Mouse (Mus musculus) lung, embryonic 15.5 days (tissue): ENCODE measurements around the gene Cmtr1. TPM values are rescaled to one million over a fixed set of nuclear protein-coding genes. Genes with fewer than 3 reads are reported as not detected.
"Not testable (repeated sequence)": the region's sequence is repeated elsewhere in the genome, so short reads cannot be mapped to it uniquely, and the experiment has no call there.

ENCODE experiments used
- ATAC-seq: fragments of 200-750 bp; cut with Nextera tagmentation; 2 replicates; pipeline ENCODE4 v1.8.0; 2017; ENCODE audit warnings: moderate number of reproducible peaks, borderline replicate concordance; ENCODE audit not compliant: low FRiP score, low TSS enrichment; ENCODE audit errors: extremely low read depth
- H3K27ac ChIP-seq: fragments of 300-500 bp; sonication (generic); 2 replicates; pipeline ENCODE4 v1.5.1; 2015; ENCODE audit warnings: moderate library complexity, mild to moderate bottlenecking, inconsistent platforms
- H3K27me3 ChIP-seq: fragments of 300-500 bp; sonication (generic); 2 replicates; pipeline ENCODE4 v1.6.1; 2015; ENCODE audit warnings: inconsistent platforms
- H3K36me3 ChIP-seq: fragments of 300-500 bp; sonication (generic); 2 replicates; pipeline ENCODE4 v1.6.1; 2015; ENCODE audit warnings: inconsistent platforms
- H3K4me1 ChIP-seq: fragments of 300-500 bp; sonication (generic); 2 replicates; pipeline ENCODE4 v1.6.1; 2015; ENCODE audit warnings: inconsistent platforms
- H3K4me2 ChIP-seq: fragments of 300-500 bp; sonication (generic); 2 replicates; pipeline ENCODE4 v1.6.1; 2015; ENCODE audit warnings: inconsistent platforms, mild to moderate bottlenecking, moderate library complexity
- H3K4me3 ChIP-seq: fragments of 300-500 bp; sonication (generic); 2 replicates; pipeline ENCODE4 v1.5.1; 2015; ENCODE audit warnings: mild to moderate bottlenecking, inconsistent platforms
- H3K9ac ChIP-seq: fragments of 300-500 bp; sonication (generic); 2 replicates; pipeline ENCODE4 v1.6.1; 2015; ENCODE audit warnings: inconsistent platforms
- H3K9me3 ChIP-seq: fragments of 300-500 bp; sonication (generic); 2 replicates; pipeline ENCODE4 v1.6.1; 2016; ENCODE audit warnings: inconsistent platforms
- WGBS: fragments of 180-500 bp; shearing (Covaris S2); methylation state at CpG from one replicate; pipeline ENCODE4 v1.1.7; 2015; 5-methylcytosine and 5-hydroxymethylcytosine counted together
- polyA plus RNA-seq: library from polyadenylated mRNA; unstranded; fragments of >200 nt; fragmentation: Nextera tagmentation; extraction: Ambion mirVana; gene quantifications from 2 replicates; pipeline ENCODE4 v1.2.1, GENCODE M21; 2015

The Cmtr1 gene
- polyA plus RNA-seq, 1 experiment from 2014 or later: 119 TPM

DNA sequence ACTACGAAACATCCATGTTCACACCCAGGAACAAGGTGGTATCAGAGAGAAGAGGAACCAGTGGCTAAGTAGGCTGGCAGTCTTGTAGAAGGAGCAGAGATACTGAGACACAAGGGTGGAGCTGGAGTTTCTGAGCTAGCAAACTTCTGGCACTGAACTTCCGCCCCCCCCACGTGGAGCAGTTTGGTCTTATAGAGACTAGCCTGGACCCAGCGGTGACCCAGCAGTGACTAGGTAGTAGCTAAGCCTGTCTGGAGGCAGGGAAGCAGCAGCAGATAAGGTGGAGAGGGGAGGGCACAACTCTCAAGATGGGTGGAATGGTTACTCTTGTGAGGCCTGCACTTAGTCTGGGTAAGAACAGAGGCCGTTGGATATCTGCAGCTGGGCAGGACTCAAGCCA, 48.4 kb downstream of the Cmtr1 start:
- H3K36me3 ChIP-seq: peaks cover 10% of the 10 kb centered on the region; the same call in 1 of the 2 replicates
- H3K9ac ChIP-seq: no peak overlapping the region
- no peak for ATAC-seq
- H3K9me3 ChIP-seq: no peaks in the 10 kb centered on the region
- no peaks in the 10 kb centered on the region for H3K27me3 ChIP-seq
- no peak overlapping the region for H3K4me2 ChIP-seq
- no peak overlapping the region for H3K27ac ChIP-seq
- H3K4me3 ChIP-seq: no peak overlapping the region
- 77% methylated on average over 5 of the region's 5 CpGs for WGBS
- peaks cover 32% of the 10 kb centered on the region for H3K4me1 ChIP-seq

DNA sequence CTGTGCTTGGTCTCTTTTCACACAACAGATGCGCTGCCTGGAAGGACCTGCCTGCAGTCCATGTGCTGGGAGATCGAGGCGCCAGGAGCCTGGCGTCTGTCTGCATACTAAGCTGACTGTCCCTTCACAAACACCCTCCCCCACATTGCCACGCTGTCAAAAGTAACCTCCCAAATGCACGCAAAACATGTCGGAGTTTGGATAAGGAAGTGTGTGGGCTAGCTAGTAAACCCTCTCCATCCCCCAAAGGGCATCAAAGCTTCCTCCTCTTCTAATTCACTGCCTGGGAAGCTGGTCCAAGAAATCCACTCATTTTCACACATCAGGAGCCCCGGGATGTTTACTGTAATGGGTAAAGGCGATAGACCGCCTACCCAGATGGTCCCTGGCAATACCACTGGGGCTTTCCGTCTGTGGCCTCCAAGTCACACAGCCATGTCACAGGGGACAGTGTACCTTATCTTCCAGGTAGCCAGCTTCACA, 50.2 kb downstream of the Cmtr1 start:
- no peaks in the 10 kb centered on the region for H3K36me3 ChIP-seq
- no peak overlapping the region for H3K9ac ChIP-seq
- no peak overlapping the region for H3K4me3 ChIP-seq
- 33% methylated on average over 11 of the region's 11 CpGs for WGBS
- H3K27me3 ChIP-seq: no peaks in the 10 kb centered on the region
- peaks cover 32% of the 10 kb centered on the region for H3K4me1 ChIP-seq
- peak; percentile 20; the same call in 1 of the 2 replicates for ATAC-seq
- H3K4me2 ChIP-seq: 0 out of 2 replicates have a peak overlapping the region, but pooled peaks have one; percentile 0
- H3K27ac ChIP-seq: no peak overlapping the region
- H3K9me3 ChIP-seq: no peaks in the 10 kb centered on the region

DNA sequence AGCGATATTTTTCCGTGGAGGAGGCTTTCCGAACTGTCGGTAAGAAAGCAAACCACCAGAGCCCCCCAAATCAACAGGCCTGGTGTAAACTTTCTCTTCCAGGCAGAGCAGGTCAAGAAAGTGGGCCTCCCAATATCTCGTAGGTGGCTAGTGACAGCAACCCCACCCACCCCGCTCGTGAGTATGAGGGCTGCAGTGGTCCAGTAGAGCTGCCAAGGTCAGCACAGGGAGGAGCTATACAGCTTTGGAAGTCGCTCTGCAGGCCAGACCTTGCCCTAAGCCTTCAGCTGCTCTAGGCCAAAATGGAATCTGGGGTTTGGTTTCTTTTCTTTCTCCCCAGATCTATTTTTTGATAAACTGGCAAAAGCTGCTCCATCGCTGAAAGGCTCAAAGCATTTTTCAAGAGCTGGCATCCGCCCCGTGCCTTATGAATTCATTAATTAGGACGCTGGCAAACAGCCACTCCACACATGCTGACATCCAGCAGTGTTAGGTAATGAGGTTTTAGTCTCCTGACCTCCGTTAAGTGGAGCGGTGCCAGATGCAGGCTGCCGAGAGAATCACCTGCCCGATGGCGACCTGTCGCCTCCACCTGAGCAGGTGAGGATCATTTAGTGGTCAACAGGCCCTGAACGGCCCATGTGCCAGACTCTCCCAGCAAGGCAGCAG, 50.8 kb downstream of the Cmtr1 start:
- H3K27ac ChIP-seq: no peak overlapping the region
- 53% methylated on average over 19 of the region's 19 CpGs for WGBS
- H3K9ac ChIP-seq: no peak overlapping the region

DNA sequence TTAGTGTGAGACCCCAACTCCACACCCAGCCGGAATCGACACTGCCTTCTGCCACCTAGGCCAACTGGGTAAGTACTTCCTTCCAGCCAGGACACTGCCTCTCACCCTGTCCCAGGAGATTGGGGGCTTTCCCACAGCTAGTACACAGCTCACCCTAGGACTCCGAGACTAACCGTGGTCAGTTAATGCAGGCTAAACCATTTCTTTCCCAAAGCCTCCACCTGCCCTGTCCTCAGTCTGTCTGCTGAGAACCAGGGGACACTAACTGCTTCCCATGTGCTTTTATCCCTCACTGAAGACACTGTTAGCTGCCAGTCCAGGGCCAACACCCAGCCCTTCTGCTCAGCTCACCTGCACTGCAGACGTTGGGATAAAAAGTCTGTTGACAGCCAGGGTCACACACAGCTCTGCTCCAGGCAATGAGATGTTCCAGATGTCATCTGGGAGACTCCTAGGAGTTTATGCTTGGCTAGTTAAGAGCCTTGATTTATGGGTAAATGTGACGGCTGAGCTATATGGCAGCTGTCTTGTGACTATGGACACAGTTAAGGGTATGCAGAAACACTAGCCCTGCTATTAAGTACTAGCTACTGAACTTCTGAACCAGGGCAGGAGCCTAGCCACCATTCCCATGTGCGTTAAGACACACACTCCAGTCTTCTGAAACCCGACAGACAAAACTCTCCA, 51.5 kb downstream of the Cmtr1 start:
- H3K9me3 ChIP-seq: no peaks in the 10 kb centered on the region
- H3K4me2 ChIP-seq: no peak overlapping the region
- H3K4me1 ChIP-seq: peaks cover 37% of the 10 kb centered on the region
- H3K4me3 ChIP-seq: no peak overlapping the region
- no peak overlapping the region for H3K27ac ChIP-seq
- no peaks in the 10 kb centered on the region for H3K27me3 ChIP-seq
- 58% methylated on average over 8 of the region's 8 CpGs for WGBS
- H3K9ac ChIP-seq: no peak overlapping the region
- no peaks in the 10 kb centered on the region for H3K36me3 ChIP-seq
- no peak for ATAC-seq

More for the DNA sequence above, 50.8 kb downstream of the Cmtr1 start:
- Histone ChIP-seq H3K4me2 (0 out of 2 replicates have a peak overlapping the region, but pooled peaks have one; percentile 0), H3K9me3 (no peaks in the 10 kb centered on the region), H3K27me3 (no peaks in the 10 kb centered on the region), H3K36me3 (no peaks in the 10 kb centered on the region), H3K4me1 (peaks cover 37% of the 10 kb centered on the region), H3K4me3 (no peak overlapping the region)
- no peak for ATAC-seq

DNA sequence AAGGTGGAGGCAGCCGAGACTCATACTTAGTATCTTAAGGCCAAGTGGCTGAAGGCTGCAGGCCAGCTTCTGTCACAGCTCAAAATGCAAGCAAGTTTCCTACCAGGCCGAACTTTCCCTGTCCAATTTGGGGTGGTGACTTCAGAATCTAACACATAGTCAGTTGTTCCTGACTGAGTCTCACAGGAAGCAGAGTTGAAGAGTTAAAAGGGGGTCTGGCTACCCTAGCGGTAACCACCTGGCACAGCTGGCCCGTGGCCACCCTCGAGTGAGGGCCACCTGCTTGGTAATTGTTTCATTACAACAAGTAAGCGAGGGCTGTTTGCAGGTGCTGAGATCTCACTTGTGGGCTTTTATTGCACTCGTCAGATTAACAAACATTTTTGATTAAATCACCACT, 52.2 kb downstream of the Cmtr1 start:
- Histone ChIP-seq H3K4me3 (no peak overlapping the region), H3K36me3 (no peaks in the 10 kb centered on the region), H3K27me3 (no peaks in the 10 kb centered on the region), H3K9ac (no peak overlapping the region), H3K9me3 (no peaks in the 10 kb centered on the region), H3K4me2 (no peak overlapping the region), H3K4me1 (peaks cover 42% of the 10 kb centered on the region), H3K27ac (no peak overlapping the region)
- ATAC-seq: no peak
- 68% methylated on average over 7 of the region's 7 CpGs for WGBS

DNA sequence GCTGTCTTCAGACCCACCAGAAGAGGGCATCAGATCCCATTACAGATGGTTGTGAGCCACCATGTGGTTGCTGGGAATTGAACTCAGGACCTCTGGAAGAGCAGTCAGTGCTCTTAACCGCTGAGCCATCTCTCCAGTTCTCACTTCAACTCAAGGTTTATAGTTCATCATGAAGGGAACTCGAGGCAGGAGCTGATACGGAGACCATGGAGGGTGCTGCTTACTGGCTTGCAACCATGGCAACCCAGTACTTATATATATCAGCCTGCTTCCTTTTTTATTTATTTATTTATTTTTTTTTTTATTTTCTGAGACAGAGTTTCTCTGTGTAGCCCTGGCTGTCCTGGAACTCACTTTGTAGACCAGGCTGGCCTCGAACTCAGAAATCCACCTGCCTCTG, 53.3 kb downstream of the Cmtr1 start:
- peaks cover 42% of the 10 kb centered on the region for H3K4me1 ChIP-seq
- not testable (repeated sequence) for H3K9ac ChIP-seq, H3K27ac ChIP-seq, ATAC-seq, H3K4me3 ChIP-seq, H3K27me3 ChIP-seq, H3K4me2 ChIP-seq, H3K9me3 ChIP-seq, H3K36me3 ChIP-seq
- 97% methylated on average over 4 of the region's 4 CpGs for WGBS

DNA sequence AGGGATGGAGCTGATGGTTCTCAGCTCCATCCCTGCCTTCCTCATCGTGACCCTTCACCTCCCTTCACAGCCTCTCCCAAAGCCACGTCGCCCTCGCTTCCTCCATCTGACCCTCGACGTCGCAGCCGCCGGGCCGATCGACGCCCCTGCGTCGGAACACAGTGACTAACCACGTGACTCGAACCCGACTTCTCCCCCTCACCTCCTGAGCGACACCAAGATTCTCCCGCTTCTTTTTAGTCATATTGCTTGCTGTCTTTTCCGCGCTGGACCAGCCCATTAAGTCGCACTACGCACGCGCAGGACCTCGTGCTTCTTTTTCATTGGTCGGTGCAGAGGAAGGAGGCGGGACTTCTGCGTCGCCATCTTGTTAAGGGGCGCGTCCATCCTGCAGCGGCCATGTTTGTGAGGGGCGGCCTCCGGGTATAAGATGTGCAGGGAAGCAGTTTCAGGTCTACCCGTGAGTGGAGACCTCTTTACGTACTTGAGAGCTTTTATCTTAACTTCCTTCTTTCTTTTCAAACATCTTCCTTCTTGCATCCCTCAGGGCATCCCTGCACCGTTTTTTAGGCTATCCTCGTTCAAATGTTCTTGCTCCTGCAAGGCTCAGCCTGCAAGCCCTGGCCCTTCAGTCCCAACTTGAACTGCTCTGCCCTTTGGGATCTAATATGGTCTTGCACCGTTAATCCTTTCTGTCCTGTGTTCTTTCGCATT, 56.5 kb downstream of the Cmtr1 start, which contains the start of gene Ccdc167:
TSS of gene Ccdc167 (minus strand) at position 313 of the 714 bp plus-strand sequence.
- Histone ChIP-seq H3K9me3 (no peaks in the 10 kb centered on the region), H3K4me2 (peak within 1 kb of the TSS; percentile 88), H3K4me3 (peak within 1 kb of the TSS; percentile 63), H3K4me1 (peaks cover 25% of the 10 kb centered on the region), H3K27ac (no peak within 1 kb of the TSS), H3K9ac (peak within 1 kb of the TSS; percentile 67), H3K27me3 (no peaks in the 10 kb centered on the region), H3K36me3 (no peaks in the 10 kb centered on the region)
- WGBS: 5% methylated on average over 41 of the region's 41 CpGs
- peak; percentile 97 for ATAC-seq

DNA sequence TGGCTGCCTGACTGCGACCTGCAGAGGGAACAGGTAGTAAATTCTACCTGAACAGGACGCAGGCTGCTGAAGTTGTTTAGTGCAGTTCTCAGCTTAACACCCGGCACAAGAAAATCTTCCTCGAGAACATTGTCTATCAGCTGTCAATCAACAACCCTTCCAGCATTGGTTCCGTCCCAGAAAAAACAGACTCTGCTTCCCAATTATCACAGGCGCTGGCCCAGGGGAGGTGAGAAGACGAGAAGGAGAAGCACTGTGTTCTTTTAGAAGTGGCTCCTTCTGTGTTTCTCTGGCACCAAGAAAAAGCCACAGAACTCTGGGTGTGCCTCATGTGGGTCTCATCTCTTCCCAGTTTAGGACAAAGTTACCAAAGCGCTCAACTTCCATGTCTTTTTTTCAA, 58.3 kb downstream of the Cmtr1 start:
- H3K36me3 ChIP-seq: no peaks in the 10 kb centered on the region
- no peak overlapping the region for H3K27ac ChIP-seq
- ATAC-seq: no peak

DNA sequence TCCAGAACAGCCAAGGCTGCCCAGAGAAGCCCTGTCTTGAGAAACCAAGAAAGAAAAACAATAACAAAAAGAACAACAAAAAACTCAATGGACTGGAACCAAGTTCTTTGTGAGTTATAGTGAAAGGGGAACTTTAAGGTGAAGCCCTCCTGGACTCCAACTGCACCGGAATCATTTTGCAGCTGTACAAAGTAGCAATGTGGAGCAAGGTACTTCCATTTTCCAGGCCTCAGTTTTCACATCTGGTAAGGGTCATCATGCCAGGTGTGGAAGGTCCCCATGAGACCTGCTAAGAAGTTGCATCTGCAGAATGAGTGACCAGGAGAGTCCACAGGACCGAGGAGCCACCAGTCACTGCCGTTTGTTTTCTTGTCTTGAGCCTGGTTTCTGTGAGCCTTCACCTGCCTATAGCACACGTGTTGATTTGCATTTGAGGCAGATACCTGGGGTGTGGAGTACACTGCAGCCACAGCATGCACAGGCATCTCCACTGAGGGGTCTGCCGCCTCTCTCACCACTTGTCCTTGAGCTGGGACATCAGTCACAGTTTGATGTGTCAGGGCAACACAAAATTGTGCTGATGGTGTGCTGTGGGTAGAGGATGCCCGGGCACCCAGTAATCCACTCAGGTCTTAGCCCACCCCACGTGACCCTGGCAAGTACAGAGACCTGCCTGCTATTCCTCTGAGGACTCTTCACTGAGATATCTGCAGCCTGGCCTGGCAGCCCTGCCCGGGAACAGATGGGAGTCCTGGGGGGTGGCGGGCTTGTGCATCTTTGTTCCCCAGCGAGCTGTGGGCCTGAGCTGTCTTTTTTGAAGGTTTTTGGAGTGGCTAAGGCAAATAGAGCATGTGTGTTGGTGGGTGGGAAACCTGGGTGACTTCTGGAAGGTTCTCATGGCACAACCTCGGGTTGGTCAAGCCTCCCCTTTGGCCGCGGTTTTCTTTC, 59.5 kb downstream of the Cmtr1 start:
- 72% methylated on average over 13 of the region's 13 CpGs for WGBS
- H3K9me3 ChIP-seq: no peaks in the 10 kb centered on the region
- no peaks in the 10 kb centered on the region for H3K36me3 ChIP-seq
- peaks cover 19% of the 10 kb centered on the region for H3K4me1 ChIP-seq
- no peak overlapping the region for H3K4me3 ChIP-seq
- ATAC-seq: no peak
- no peak overlapping the region for H3K27ac ChIP-seq
- no peak overlapping the region for H3K9ac ChIP-seq
- no peak overlapping the region for H3K4me2 ChIP-seq
- no peaks in the 10 kb centered on the region for H3K27me3 ChIP-seq

More for the DNA sequence above, 58.3 kb downstream of the Cmtr1 start:
- no peak overlapping the region for H3K9ac ChIP-seq
- H3K4me3 ChIP-seq: no peak overlapping the region
- no peaks in the 10 kb centered on the region for H3K27me3 ChIP-seq
- 87% methylated on average over 8 of the region's 8 CpGs for WGBS
- no peaks in the 10 kb centered on the region for H3K9me3 ChIP-seq
- no peak overlapping the region for H3K4me2 ChIP-seq
- peaks cover 19% of the 10 kb centered on the region for H3K4me1 ChIP-seq

DNA sequence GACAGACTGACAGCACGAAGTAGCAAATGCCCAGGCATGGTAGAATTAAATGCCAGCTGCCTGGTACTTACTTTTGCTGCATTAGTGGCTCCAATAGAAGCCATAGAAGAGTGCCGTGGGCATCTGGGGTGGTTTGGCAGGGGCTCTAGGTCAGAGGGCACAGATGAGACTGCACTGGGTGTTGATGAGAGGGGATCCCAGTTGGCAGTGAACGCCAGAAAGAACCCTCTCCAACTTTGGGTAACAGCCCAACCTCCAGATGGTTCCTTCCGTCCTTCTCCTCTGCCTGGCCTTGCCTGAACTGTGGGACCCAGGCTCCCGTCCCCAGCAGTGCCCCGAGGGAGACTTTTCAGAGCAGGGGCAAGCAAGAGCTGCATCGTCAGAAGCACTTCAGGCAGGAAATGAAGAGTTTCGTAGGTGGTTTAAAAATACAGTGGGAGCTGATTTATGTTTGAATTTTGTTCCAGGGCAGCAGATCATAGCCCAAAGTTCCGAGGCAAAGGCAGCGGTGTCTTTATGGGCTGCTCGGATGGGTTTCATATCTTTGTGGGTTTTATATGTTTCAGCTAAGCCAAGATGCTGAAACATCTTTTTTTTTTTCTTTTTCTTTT, 60.5 kb downstream of the Cmtr1 start:
- Histone ChIP-seq H3K4me2 (no peak overlapping the region), H3K36me3 (no peaks in the 10 kb centered on the region), H3K9ac (no peak overlapping the region), H3K9me3 (no peaks in the 10 kb centered on the region), H3K4me3 (no peak overlapping the region), H3K27ac (no peak overlapping the region), H3K27me3 (no peaks in the 10 kb centered on the region), H3K4me1 (peaks cover 17% of the 10 kb centered on the region)
- WGBS: 45% methylated on average over 11 of the region's 11 CpGs
- no peak for ATAC-seq

DNA sequence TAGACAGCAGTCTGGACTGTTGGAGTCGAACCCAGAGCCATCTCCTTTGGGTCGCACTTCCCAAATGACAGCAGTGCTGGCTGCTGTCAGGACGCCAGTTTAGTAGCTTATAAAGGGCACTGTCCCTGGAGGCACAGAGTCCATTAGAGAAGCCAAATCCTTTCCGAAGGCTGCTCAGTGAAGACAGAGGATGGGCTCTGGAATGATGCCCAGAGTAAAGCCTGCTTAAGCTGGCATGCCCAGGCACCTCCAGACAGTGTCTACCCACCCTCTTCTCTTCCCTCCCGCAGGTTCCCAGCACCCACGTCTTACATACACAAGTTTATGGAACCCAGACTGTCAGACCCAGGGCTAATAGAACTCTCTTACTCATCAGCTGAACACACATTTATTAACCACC, 64.2 kb downstream of the Cmtr1 start:
- H3K36me3 ChIP-seq: no peaks in the 10 kb centered on the region
- 72% methylated on average over 6 of the region's 6 CpGs for WGBS
- H3K4me2 ChIP-seq: no peak overlapping the region
- ATAC-seq: no peak
- no peaks in the 10 kb centered on the region for H3K9me3 ChIP-seq
- H3K9ac ChIP-seq: no peak overlapping the region
- no peak overlapping the region for H3K4me3 ChIP-seq
- H3K27me3 ChIP-seq: no peaks in the 10 kb centered on the region
- H3K27ac ChIP-seq: no peak overlapping the region
- 0 out of 2 replicates have a peak, but pooled peaks cover 5% of the 10 kb centered on the region for H3K4me1 ChIP-seq
